Mouse (Mus musculus) E14TG2a.4 (cell line): ENCODE data around the gene 4930556J24Rik.
"Not testable (repeated sequence)": the region's sequence is repeated elsewhere in the genome, so short reads cannot be mapped to it uniquely, and the experiment has no call there.

Source experiments
- H3K27me3 ChIP-seq: 2 replicates; pipeline ENCODE4 v1.6.1; 2014; ENCODE audit warnings: low read length, control low read depth; ENCODE audit not compliant: insufficient read depth
- H3K36me3 ChIP-seq: 2 replicates; pipeline ENCODE4 v1.6.1; 2014; ENCODE audit warnings: low read length, control low read depth; ENCODE audit not compliant: insufficient read depth
- H3K4me1 ChIP-seq: replicated peaks from 2 replicates; pipeline ENCODE4 v1.6.1; 2014; ENCODE audit warnings: low read depth, low read length, control low read depth
- H3K4me3 ChIP-seq: replicated peaks from 2 replicates; pipeline ENCODE4 v1.5.1; 2014; ENCODE audit warnings: mild to moderate bottlenecking, low read length
- H3K9me3 ChIP-seq: 2 replicates; pipeline ENCODE4 v1.6.1; 2014; ENCODE audit warnings: low read length, control low read depth
- CTCF ChIP-seq: conservative IDR thresholded peaks from 2 replicates; pipeline ENCODE4 v1.5.1; 2014; ENCODE audit warnings: low read length
- NANOG ChIP-seq: IDR thresholded peaks from 2 replicates; pipeline ENCODE4 v1.6.1; 2014; ENCODE audit warnings: borderline replicate concordance, low read length, mixed read lengths
- POU5F1 ChIP-seq: IDR thresholded peaks from 2 replicates; pipeline ENCODE4 v1.6.1; 2014; ENCODE audit warnings: low read length, borderline replicate concordance

Gene 4930556J24Rik

DNA sequence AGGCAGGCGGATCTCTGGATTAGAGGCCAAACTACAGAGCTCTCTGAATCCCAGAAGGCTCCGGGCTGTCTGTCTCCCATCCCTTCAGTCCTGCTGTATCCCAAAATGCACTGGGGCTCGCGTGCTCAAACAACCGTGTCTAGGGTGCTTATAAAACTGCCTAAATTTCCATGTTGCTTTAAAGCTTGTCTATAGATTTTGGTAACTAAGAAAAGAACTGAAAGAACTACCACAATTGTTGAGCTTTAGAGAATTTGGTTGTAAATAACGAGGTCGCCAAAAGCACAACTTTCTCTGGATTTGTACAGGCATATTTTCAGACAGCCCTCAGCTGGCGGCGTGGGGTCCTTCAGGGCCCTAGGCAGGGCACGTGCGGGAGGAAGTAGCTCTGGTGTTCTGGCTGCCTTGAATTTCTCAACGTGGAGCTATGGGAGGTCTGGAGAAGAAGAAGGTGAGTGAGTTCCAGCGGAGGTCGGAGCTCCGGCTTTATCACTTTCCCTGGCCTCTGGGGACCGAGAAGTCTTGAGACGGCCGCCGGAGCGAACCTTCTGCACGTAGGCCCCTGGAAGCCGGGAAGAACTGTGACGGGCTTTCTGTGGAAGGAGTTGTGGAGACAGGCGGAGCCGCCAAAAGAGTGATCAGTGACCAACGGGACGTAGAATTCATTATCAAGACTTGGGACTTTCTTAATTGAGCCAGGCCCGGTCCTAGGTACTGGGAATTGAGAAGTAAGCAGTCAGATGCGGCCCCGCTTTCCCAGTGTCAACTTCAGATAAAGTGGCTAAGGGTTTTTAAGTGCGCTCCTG, 12.8 kb downstream of the 4930556J24Rik start, which contains the start of gene Pes1:
Pes1 (plus strand) TSS at position 366 of the 806 bp plus-strand sequence.
- Histone ChIP-seq H3K27me3 (no peaks in the 10 kb centered on the region), H3K4me3 (peak within 1 kb of the TSS; percentile 89), H3K4me1 (peaks cover 70% of the 10 kb centered on the region), H3K36me3 (peaks cover 33% of the 10 kb centered on the region), H3K9me3 (no peaks in the 10 kb centered on the region)
- TF ChIP-seq CTCF (no peak), NANOG (no peak), POU5F1 (no peak)

DNA sequence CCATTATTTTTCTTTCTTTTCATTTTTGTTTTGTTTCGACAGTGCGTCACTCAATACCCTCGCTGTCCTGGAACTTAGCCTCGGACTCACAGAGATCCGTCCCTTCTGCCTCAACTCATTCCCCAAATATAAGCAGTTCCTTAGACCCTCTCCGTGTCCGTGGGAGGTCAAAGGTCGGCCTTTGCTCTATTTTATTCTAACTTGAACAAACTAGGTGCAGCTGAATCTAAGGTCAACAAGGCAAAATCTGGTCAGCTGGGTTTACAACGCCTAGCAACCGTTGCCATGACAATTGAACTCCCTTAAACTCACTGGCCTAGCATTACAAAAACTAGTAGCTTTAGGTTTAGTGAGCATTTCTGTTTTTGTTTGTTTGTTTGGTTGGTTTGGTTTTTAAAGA, 13.4 kb downstream of the 4930556J24Rik start:
- Histone ChIP-seq H3K27me3 (no peaks in the 10 kb centered on the region), H3K36me3 (peaks cover 26% of the 10 kb centered on the region), H3K4me3 (peak overlapping the region; percentile 89), H3K4me1 (peaks cover 71% of the 10 kb centered on the region), H3K9me3 (no peaks in the 10 kb centered on the region)
- TF ChIP-seq POU5F1 (no peak), NANOG (no peak), CTCF (no peak)

DNA sequence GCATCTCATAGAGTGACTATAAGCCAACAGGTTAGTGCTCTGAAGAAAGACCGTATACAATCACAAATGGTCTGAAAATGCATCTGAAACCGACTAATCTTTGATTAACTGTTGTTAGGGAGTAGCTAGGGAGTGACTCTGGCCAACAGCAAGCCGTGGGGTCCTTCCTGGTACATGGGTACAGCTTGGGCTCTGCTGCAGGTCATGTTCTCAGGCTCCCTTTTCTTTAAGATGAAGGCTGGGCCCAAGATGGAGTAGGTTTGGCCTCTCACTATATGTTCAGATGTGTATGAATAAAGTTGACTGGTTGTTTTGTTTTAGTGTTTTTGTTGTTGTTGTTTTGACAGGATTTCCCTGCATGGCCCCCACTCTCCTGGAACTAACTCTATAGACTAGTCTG, 14.8 kb downstream of the 4930556J24Rik start:
- Histone ChIP-seq H3K36me3 (peaks cover 12% of the 10 kb centered on the region), H3K9me3 (no peaks in the 10 kb centered on the region), H3K4me1 (peaks cover 71% of the 10 kb centered on the region), H3K4me3 (no peak overlapping the region), H3K27me3 (no peaks in the 10 kb centered on the region)
- TF ChIP-seq NANOG (no peak), CTCF (no peak), POU5F1 (no peak)

DNA sequence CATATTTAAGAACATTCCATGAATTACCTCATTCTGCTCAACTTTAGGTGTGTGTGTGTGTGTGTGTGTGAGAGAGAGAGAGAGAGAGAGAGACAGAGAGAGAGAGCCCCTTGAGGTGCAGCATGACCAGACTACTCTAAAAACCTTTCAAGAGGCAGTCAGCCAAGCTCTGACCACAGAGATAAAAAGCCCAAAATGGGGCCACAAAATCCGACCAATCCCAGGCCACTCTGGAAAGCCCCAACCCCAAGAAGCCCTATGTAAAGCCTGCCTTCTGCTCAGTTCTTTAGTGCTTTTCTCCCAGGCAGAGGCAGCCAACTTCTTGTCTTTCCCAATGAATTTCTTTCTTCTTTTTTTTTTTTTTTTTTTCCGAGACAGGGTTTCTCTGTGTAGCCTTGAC, 15.7 kb downstream of the 4930556J24Rik start:
- Histone ChIP-seq H3K27me3 (no peaks in the 10 kb centered on the region), H3K4me3 (no peak overlapping the region), H3K36me3 (peaks cover 3% of the 10 kb centered on the region), H3K4me1 (peaks cover 71% of the 10 kb centered on the region), H3K9me3 (no peaks in the 10 kb centered on the region)
- no peak for TF ChIP-seq CTCF
- TF ChIP-seq NANOG: no peak
- no peak for TF ChIP-seq POU5F1

DNA sequence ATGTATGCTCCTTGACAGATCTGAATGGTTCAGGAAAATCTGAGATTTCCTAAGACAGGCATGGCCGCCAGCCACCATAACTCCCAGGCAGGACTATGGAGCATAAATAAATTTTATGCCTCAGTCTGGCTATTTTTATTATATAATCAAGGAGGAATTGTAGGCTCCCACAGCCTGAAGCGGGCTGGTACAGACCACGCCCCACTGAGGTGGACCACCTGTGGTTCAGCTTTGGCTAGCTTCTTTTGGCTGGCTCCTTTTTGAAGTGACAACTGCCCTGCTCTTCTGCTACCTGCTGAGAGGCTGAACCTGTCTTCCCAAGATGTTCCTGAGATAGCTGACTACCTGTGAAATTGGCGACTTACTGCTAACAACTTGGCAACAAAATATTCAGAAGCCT, 21.2 kb downstream of the 4930556J24Rik start:
- Histone ChIP-seq H3K4me3 (peak overlapping the region; percentile 62), H3K4me1 (peaks cover 43% of the 10 kb centered on the region)
- H3K36me3 ChIP-seq, H3K9me3 ChIP-seq, H3K27me3 ChIP-seq: not testable (repeated sequence)

DNA sequence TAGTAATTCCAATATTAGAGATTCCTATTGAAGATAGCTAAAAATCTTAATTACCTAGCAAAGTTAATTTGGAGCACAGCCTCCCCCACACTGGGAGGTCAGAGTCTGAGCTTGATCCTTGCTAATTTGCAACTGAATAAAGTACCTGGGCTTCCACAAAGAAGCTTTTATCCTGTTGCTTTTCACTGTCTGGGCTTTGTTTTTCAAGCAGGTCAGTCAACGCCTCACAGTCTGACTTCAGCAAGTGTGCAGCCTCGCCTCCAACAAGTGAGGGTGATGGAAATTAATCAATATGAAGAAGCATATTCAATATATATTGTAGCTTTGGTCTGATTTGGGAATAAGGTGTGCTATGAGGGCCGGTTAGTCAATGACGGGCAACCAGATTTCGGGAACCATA, 21.7 kb downstream of the 4930556J24Rik start:
- not testable (repeated sequence) for H3K27me3 ChIP-seq, H3K9me3 ChIP-seq, H3K36me3 ChIP-seq
- peak overlapping the region; percentile 62 for H3K4me3 ChIP-seq
- peak; percentile 50; the same call in 1 of the 2 replicates for TF ChIP-seq NANOG
- H3K4me1 ChIP-seq: peaks cover 39% of the 10 kb centered on the region

DNA sequence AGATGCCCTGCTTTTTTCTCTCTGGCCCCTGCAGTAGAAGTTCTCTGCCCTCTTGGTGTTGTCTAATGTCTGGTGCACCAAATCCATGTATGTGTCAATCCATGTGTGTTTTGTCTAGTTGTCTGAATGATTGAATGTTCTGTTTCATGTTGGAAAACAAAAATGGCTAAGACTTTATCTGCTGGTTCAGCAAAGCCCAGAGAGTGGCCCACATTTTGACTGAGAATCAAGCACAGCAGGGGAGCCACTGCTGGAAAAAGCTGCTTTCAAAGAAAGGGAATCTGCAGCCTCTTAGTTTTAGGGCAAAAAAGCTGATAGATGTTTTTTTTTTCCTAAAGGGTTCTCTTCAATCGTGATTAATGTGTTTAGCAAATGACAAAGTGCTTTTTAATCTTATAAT, 30.2 kb downstream of the 4930556J24Rik start:
- peak overlapping the region; percentile 68 for H3K4me3 ChIP-seq
- H3K27me3 ChIP-seq: no peaks in the 10 kb centered on the region
- no peaks in the 10 kb centered on the region for H3K36me3 ChIP-seq
- TF ChIP-seq POU5F1 (no peak), CTCF (no peak), NANOG (no peak)
- no peaks in the 10 kb centered on the region for H3K9me3 ChIP-seq
- H3K4me1 ChIP-seq: peaks cover 36% of the 10 kb centered on the region

DNA sequence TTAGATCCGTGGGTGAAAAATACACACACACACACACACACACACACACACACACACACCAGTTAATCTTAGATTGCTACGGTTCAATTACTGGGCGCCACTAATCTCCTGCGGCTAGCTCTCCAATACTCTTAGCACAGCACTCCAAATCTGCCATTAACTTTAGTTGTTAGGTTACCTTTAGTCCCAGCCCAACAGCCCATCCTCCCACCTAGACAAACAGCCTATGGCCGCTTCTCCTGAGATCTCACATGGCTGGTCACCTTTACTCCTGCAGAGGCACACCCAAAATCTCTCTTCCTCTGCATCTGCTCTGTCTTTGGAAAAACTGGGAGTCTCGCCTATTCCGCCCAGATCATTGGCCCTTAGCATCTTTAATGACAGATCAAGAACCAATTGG, 35.2 kb downstream of the 4930556J24Rik start:
- H3K4me1 ChIP-seq: peaks cover 35% of the 10 kb centered on the region
- no peaks in the 10 kb centered on the region for H3K36me3 ChIP-seq
- 0 out of 2 replicates have a peak, but pooled peaks cover 4% of the 10 kb centered on the region for H3K27me3 ChIP-seq
- no peak overlapping the region; the same call in 1 of the 2 replicates for H3K4me3 ChIP-seq
- TF ChIP-seq CTCF (no peak), POU5F1 (no peak), NANOG (no peak)
- no peaks in the 10 kb centered on the region for H3K9me3 ChIP-seq

DNA sequence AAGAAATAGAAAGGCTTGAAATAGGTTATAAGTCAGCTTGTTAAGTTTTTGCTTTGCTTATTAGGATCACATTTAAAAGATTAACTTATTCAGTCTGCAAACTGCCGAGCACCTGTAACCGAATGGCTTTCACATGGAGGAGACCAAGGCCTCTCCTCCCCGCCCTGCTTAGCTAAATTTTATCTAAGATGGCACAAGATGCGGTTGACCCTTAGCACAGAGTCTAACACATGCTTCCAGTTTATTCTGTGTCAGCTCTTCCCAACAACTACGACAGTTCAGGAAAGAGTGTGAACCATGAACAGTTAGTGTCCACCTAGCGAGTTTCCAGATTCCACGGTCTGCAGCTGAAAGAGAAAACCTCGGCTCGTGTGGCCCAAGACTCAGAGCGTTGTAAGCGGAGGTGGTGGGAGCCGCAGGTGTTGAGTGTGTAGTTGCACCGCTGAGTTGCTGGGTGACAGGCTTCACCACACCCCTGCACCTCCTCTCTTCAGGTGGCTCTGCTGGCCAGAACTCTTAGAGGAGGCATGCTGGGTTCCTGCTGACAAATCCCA, 39.2 kb downstream of the 4930556J24Rik start:
- H3K9me3 ChIP-seq: no peaks in the 10 kb centered on the region
- no peaks in the 10 kb centered on the region for H3K36me3 ChIP-seq
- no peak overlapping the region for H3K4me3 ChIP-seq
- TF ChIP-seq NANOG (no peak), CTCF (no peak), POU5F1 (no peak)
- H3K4me1 ChIP-seq: peaks cover 55% of the 10 kb centered on the region
- 0 out of 2 replicates have a peak, but pooled peaks cover 4% of the 10 kb centered on the region for H3K27me3 ChIP-seq
